Mouse (Mus musculus) urinary bladder, postnatal 10 days (tissue): ENCODE results near the gene Agap1.

ENCODE experiments used
- DNase-seq: peaks from one replicate; pipeline ENCODE4 v3.0.0; 2022; ENCODE audit warnings: low spot score

The Agap1 gene

GRCm38 (mm10) chr1:89457126-89458031 is 2.8 kb downstream of the Agap1 start:
- no peak for DNase-seq

GRCm38 (mm10) chr1:89461881-89462280 is 7.3 kb downstream of the Agap1 start:
- no peak for DNase-seq

GRCm38 (mm10) chr1:89463138-89463537 is 8.5 kb downstream of the Agap1 start:
- no peak for DNase-seq

- no peak for DNase-seq
These were observed 10.9 kb downstream of the Agap1 start for GRCm38 (mm10) chr1:89465417-89466002.

- DNase-seq, result no peak
These were observed 12.9 kb downstream of the Agap1 start for GRCm38 (mm10) chr1:89467321-89468069.

- no peak for DNase-seq
These were observed 13.5 kb downstream of the Agap1 start for GRCm38 (mm10) chr1:89468141-89468540.

- DNase-seq, result no peak
These were observed 16.8 kb downstream of the Agap1 start for GRCm38 (mm10) chr1:89471430-89471829.

GRCm38 (mm10) chr1:89471891-89472290 is 17.3 kb downstream of the Agap1 start:
- no peak for DNase-seq

GRCm38 (mm10) chr1:89473946-89474345 is 19.3 kb downstream of the Agap1 start:
- DNase-seq, result no peak

- no peak for DNase-seq
These were observed 20.2 kb downstream of the Agap1 start for GRCm38 (mm10) chr1:89474853-89475252.

- no peak for DNase-seq
These were observed 22.4 kb downstream of the Agap1 start for GRCm38 (mm10) chr1:89477033-89477432.

GRCm38 (mm10) chr1:89478571-89479460 is 24.2 kb downstream of the Agap1 start:
- no peak for DNase-seq

GRCm38 (mm10) chr1:89481154-89481553 is 26.5 kb downstream of the Agap1 start:
- DNase-seq, result no peak

GRCm38 (mm10) chr1:89482812-89483211 is 28.2 kb downstream of the Agap1 start:
- DNase-seq, result no peak

- no peak for DNase-seq
These were observed 32.3 kb downstream of the Agap1 start for GRCm38 (mm10) chr1:89486891-89487290.

GRCm38 (mm10) chr1:89489111-89489971 is 34.7 kb downstream of the Agap1 start:
- no peak for DNase-seq

- no peak for DNase-seq
These were observed 38.6 kb downstream of the Agap1 start for GRCm38 (mm10) chr1:89493177-89493576.

GRCm38 (mm10) chr1:89494816-89495215 is 40.2 kb downstream of the Agap1 start:
- DNase-seq, result no peak

- DNase-seq, result no peak
These were observed 41.6 kb downstream of the Agap1 start for GRCm38 (mm10) chr1:89496204-89496603.

- no peak for DNase-seq
These were observed 46.3 kb downstream of the Agap1 start for GRCm38 (mm10) chr1:89500925-89501324.

- no peak for DNase-seq
These were observed 46.7 kb downstream of the Agap1 start for GRCm38 (mm10) chr1:89501346-89501745.
